Mouse (Mus musculus) stomach, postnatal 0 days (tissue): ENCODE results near the gene Hoxb4. TPM values are rescaled to one million over a fixed set of nuclear protein-coding genes. Genes with fewer than 3 reads are reported as not detected.

ENCODE experiments used
- ATAC-seq: fragments of 200-750 bp; cut with Nextera tagmentation; 2 replicates; pipeline ENCODE4 v1.8.0; 2017; ENCODE audit not compliant: low FRiP score, low TSS enrichment
- DNase-seq: peaks from one replicate; pipeline ENCODE4 v3.0.0-alpha.2; 2016; ENCODE audit warnings: low spot score
- H3K27ac ChIP-seq: fragments of 300-500 bp; sonication (generic); replicated peaks from 2 replicates; pipeline ENCODE4 v1.5.1; 2014; ENCODE audit warnings: mild to moderate bottlenecking, control low read depth
- H3K27me3 ChIP-seq: fragments of 300-500 bp; sonication (generic); 2 replicates; pipeline ENCODE4 v1.6.1; 2014; ENCODE audit warnings: low read length; ENCODE audit not compliant: control insufficient read depth, insufficient read depth
- H3K36me3 ChIP-seq: fragments of 300-500 bp; sonication (generic); 2 replicates; pipeline ENCODE4 v1.6.1; 2014; ENCODE audit warnings: low read length, mixed read lengths; ENCODE audit not compliant: control insufficient read depth, insufficient read depth
- H3K4me1 ChIP-seq: fragments of 300-500 bp; sonication (generic); replicated peaks from 2 replicates; pipeline ENCODE4 v1.6.1; 2014; ENCODE audit warnings: antibody characterized with exemption; ENCODE audit not compliant: control insufficient read depth, insufficient read depth
- H3K4me2 ChIP-seq: fragments of 300-500 bp; sonication (generic); replicated peaks from 2 replicates; pipeline ENCODE4 v1.6.1; 2014; ENCODE audit warnings: low read depth, mild to moderate bottlenecking, control low read depth, moderate library complexity
- H3K4me3 ChIP-seq: fragments of 300-500 bp; sonication (generic); 2 replicates; pipeline ENCODE4 v1.5.1; 2014; ENCODE audit warnings: low read depth, low read length, control low read depth
- H3K9ac ChIP-seq: fragments of 300-500 bp; sonication (generic); 2 replicates; pipeline ENCODE4 v1.6.1; 2014; ENCODE audit warnings: mild to moderate bottlenecking, low read length, control low read depth, mixed read lengths
- H3K9me3 ChIP-seq: fragments of 300-500 bp; sonication (generic); 2 replicates; pipeline ENCODE4 v1.6.1; 2016; ENCODE audit warnings: low read length; ENCODE audit not compliant: control insufficient read depth
- CTCF ChIP-seq: IDR thresholded peaks from 2 replicates; pipeline ENCODE4 v1.5.1; 2016; ENCODE audit warnings: antibody characterized with exemption, low read depth, mild to moderate bottlenecking, moderate library complexity
- EP300 ChIP-seq: optimal IDR thresholded peaks from 2 replicates; pipeline ENCODE3; 2016; ENCODE audit warnings: antibody characterized with exemption
- WGBS: fragments of 180-500 bp; shearing (Covaris S2); extraction: QIAGEN DNeasy Blood & Tissue Kit; methylation state at CpG from one replicate; pipeline ENCODE4 v1.1.7; 2014; 5-methylcytosine and 5-hydroxymethylcytosine counted together
- polyA plus RNA-seq: library from polyadenylated mRNA; unstranded; fragments of >200 nt; fragmentation: Nextera tagmentation; extraction: Ambion mirVana; gene quantifications from 2 replicates; pipeline ENCODE4 v1.2.1, GENCODE M21; 2015

The Hoxb4 gene
- polyA plus RNA-seq, 1 experiment from 2014 or later = 1.6 TPM

DNA sequence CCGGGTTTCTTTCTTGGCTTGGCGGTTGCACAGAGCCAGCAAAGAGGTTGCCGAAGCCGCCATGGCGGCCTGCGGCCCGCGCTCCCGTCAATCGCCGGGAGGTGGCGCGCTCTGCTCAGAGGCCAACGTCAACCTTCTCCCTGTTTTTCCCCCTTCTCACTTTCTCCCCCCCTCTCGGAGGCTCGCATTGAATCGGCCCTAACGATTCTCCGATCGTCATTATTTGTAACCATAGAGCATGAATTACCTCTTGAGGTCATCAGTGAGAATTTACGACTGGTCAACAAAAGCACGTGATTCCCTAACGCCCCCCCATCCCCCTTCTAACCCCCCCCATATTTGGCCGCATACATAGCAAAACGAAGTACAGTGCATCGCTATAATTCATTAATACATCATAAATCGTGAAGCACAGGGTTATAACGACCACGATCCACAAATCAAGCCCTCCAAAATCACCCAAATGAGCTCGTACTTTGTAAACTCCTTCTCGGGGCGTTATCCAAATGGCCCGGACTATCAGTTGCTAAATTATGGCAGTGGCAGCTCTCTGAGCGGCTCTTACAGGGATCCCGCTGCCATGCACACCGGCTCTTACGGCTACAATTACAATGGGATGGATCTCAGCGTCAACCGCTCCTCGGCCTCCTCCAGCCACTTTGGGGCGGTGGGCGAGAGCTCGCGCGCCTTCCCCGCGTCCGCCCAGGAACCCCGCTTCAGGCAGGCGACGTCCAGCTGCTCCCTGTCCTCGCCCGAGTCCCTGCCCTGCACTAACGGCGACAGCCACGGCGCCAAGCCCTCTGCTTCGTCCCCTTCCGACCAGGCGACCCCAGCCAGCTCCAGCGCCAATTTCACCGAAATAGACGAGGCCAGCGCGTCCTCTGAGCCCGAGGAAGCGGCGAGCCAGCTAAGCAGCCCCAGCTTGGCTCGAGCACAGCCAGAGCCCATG lies 14.6 kb upstream of the Hoxb4 start, which contains the start of gene Hoxb5:
Hoxb5 (plus strand) TSS at position 186 of the 949 bp plus-strand sequence.
- H3K4me1 ChIP-seq = no peaks in the 10 kb centered on the region
- TF ChIP-seq CTCF (peak; percentile 92), EP300 (peak; percentile 28)
- H3K36me3 ChIP-seq = no peaks in the 10 kb centered on the region
- peak within 1 kb of the TSS; percentile 72 for H3K4me2 ChIP-seq
- ATAC-seq (peak; percentile 56; the same call in 1 of the 2 replicates), DNase-seq (peak; percentile 85)
- peak within 1 kb of the TSS; percentile 92 for H3K27ac ChIP-seq
- peak within 1 kb of the TSS; percentile 52 for H3K4me3 ChIP-seq
- H3K9ac ChIP-seq = peak within 1 kb of the TSS; percentile 80
- no peaks in the 10 kb centered on the region for H3K27me3 ChIP-seq
- no peaks in the 10 kb centered on the region for H3K9me3 ChIP-seq
- WGBS = 2% methylated on average over 69 of the region's 69 CpGs

DNA sequence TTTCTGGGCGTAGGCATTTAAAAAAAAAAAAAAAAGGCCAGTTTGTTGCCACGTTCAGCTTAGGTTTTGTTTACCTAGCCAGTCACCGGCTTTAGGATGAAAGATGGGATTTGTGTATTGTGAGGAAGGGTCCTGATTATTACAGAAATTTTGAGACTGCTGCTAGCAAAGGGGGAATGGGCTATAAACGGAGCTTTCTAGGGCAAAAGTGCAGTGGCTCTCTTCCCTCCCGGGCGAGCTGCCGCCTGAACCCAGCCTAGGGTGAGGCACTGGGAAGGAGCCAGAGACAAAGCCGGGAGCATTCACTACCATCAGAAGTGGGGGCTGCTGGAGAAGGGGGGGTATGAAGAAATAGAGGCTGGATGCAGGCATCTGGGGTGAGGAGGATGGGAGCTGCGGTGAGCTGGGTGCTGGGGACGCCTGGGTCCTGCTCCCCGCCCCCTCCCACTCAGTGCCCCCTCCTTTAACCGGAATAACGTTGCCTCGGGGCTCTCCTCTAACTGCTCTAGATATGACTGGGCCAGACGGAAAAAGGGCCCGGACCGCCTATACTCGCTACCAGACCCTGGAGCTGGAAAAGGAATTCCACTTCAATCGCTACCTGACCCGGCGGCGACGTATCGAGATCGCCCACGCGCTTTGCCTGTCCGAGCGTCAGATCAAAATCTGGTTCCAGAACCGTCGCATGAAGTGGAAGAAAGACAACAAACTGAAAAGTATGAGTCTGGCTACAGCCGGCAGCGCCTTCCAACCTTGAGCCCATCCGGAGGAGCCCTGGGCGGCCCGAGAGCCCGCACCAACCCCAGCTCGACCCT lies 13.5 kb upstream of the Hoxb4 start:
- Histone ChIP-seq H3K4me1 (no peaks in the 10 kb centered on the region), H3K36me3 (no peaks in the 10 kb centered on the region), H3K9me3 (no peaks in the 10 kb centered on the region), H3K27me3 (no peaks in the 10 kb centered on the region), H3K4me3 (peak overlapping the region; percentile 52), H3K27ac (peak overlapping the region; percentile 92), H3K9ac (peak overlapping the region; percentile 80), H3K4me2 (peak overlapping the region; percentile 72)
- ATAC-seq = no peak
- DNase-seq = no peak
- TF ChIP-seq CTCF = no peak
- no peak for TF ChIP-seq EP300
- 8% methylated on average over 38 of the region's 38 CpGs for whole genome bisulfite sequencing

DNA sequence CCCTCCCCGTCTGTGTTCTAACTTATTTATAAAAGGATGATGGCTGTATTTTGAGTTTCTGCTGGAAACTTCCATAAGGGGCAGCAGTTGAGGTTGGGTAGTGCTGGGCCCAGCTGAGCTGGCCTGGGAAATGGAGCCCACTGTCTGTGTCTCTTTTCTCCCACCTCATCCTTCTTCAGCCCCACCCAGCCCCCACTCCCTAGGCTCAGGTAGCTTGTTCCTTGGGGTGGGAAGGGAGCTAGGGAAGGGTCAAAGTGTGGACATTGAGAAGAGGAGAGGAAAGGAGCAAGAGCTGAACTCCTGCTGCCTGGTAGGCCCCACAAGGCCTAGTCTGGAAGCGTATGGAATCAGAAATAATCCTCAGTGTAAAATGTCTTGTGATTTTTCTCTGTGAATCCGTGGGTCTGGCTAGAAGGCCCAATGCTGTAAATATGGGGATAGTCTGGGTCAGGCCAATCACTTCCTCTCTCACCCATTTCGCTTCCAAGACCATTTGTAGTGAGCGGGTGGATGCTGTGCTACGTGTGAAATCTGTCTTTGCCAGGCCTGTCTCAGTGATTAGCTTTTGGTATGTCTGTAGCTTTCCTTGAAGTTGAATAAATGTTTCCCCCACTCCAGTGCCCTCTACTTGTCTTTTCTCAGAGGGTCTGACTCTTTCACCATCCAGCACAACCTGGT lies 12.4 kb upstream of the Hoxb4 start:
- Histone ChIP-seq H3K4me1 (no peaks in the 10 kb centered on the region), H3K27ac (peak overlapping the region; percentile 86)

DNA sequence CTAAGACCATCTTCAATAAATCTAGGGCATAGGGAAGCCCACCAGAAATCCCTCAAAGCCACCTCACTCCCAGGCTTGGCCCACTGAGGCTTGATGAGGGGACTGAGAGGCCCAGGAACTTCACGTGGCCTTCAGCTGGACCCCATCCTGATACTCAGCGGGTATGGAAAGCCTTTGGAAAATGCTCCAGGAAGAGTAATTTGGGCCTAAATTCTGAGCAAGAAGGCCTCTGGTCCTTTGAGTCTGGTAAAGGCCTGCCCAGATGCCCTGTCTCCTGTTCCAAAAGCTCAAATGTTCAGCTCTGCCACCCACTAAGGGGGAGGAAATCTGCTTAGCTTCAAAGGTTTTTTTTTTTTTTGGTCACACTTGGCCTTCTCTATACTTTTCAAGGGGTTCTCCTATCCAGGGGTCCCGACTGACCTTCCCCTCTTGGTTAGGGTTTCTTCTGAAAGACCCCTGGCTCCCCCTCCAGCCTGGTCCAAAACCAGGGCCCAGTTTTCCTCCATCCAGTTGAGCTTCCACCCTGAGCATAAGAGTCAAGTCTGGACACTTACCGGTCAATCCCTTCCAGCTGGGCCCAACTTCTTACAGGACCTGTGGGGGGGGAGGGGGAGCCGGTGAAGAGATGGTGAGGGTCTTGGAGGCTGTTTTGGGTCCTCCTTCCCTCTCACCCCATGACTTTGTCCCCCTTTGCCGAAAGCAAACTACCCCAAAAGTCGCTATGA lies 11.7 kb upstream of the Hoxb4 start:
- H3K27me3 ChIP-seq = no peaks in the 10 kb centered on the region
- no peaks in the 10 kb centered on the region for H3K36me3 ChIP-seq
- peak overlapping the region; percentile 52 for H3K4me3 ChIP-seq
- H3K9me3 ChIP-seq = no peaks in the 10 kb centered on the region
- peak overlapping the region; percentile 64 for H3K9ac ChIP-seq
- no peak for ATAC-seq
- H3K4me1 ChIP-seq = no peaks in the 10 kb centered on the region
- no peak for DNase-seq
- 35% methylated on average over 7 of the region's 7 CpGs for WGBS
- peak overlapping the region; percentile 72 for H3K4me2 ChIP-seq
- TF ChIP-seq CTCF = no peak
- no peak for TF ChIP-seq EP300
- H3K27ac ChIP-seq = peak overlapping the region; percentile 86

More for the DNA sequence above, 12.4 kb upstream of the Hoxb4 start:
- peak overlapping the region; percentile 52 for H3K4me3 ChIP-seq
- TF ChIP-seq EP300 (no peak), CTCF (no peak)
- H3K9ac ChIP-seq = peak overlapping the region; percentile 80
- DNase-seq (no peak), ATAC-seq (no peak)
- WGBS = 51% methylated on average over 6 of the region's 6 CpGs
- H3K27me3 ChIP-seq = no peaks in the 10 kb centered on the region
- no peaks in the 10 kb centered on the region for H3K36me3 ChIP-seq
- H3K9me3 ChIP-seq = no peaks in the 10 kb centered on the region
- H3K4me2 ChIP-seq = peak overlapping the region; percentile 72

DNA sequence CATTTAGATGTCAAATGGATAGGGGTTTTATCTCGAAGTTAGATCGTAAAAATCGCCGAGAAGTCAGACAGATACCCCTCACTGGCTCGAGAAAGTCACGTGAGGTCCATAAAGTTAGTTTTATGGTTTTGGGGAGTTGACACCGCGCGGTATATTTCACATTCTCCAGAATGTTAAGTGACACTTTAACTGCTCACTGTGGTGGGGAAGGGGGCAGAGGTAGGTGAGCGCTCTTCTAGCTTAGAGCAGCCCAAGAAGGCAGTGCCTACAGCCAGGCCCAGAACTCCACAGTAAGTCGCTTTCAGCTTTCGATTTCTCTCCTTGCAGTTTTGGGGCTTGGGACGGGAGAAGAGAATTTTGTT lies 11.2 kb upstream of the Hoxb4 start:
- ATAC-seq (no peak), DNase-seq (no peak)
- TF ChIP-seq CTCF (no peak), EP300 (no peak)
- Histone ChIP-seq H3K36me3 (no peaks in the 10 kb centered on the region), H3K9me3 (no peaks in the 10 kb centered on the region), H3K4me1 (no peaks in the 10 kb centered on the region), H3K27ac (peak overlapping the region; percentile 86), H3K4me2 (peak overlapping the region; percentile 72), H3K27me3 (0 out of 2 replicates have a peak, but pooled peaks cover under 1% of the 10 kb centered on the region), H3K4me3 (peak overlapping the region; percentile 31), H3K9ac (peak overlapping the region; percentile 64)
- 30% methylated on average over 13 of the region's 13 CpGs for WGBS
